Mouse (Mus musculus): ENCODE measurements at regions not wholly inside any gene's neighbourhood (a gene's known extent, or its start where the extent isn't known, plus 50 kb on each side); places are given as distances from the start of the nearest gene placed in this dataset.
"Not testable (repeated sequence)": the region's sequence is repeated elsewhere in the genome, so short reads cannot be mapped to it uniquely, and the experiment has no call there.

DNA sequence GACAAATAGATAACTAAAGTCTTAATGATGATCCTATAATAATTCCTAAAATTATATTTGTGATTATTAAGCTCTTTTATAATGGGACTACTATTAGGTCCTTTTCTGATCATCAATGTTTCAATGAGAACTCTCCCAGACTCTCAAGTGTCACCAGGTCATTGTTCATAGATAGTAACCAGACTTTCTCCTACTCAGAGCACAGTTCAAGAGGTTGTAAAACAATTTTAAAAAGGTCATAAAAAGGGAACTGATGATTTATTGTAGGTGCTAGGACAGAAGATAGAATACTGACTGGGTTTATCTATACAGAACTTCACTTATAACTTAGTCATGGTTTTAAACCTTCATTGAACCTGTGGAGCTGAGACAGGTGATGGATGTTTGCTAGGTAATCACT is 58.7 kb upstream of the Gm15446 start:
- not testable (repeated sequence) for TF ChIP-seq POLR2A (IDR thresholded peaks at IDR 0.05; ENCODE audit: insufficient read depth, low read length); EP300 (IDR thresholded peaks at IDR 0.05; ENCODE audit: insufficient read depth, low read depth, low read length); CTCF (IDR thresholded peaks at IDR 0.05; ENCODE audit: low read depth, low read length)
